Mouse (Mus musculus) limb, embryonic 14.5 days (tissue): ENCODE results near the gene Crebbp. TPM values are rescaled to one million over a fixed set of nuclear protein-coding genes. Genes with fewer than 3 reads are reported as not detected.

ENCODE experiments used
- ATAC-seq: fragments of 200-750 bp; cut with Nextera tagmentation; 2 replicates; pipeline ENCODE4 v1.8.0; 2017; ENCODE audit warnings: low read depth, moderate number of reproducible peaks, moderate TSS enrichment; ENCODE audit not compliant: low FRiP score
- DNase-seq: peaks from one replicate; pipeline ENCODE4 v3.0.0-alpha.2; 2015; ENCODE audit warnings: low spot score
- H3K27ac ChIP-seq: fragments of 300-500 bp; sonication (generic); replicated peaks from 2 replicates; pipeline ENCODE4 v1.5.1; 2014; ENCODE audit warnings: low read depth, mild to moderate bottlenecking, low read length, moderate library complexity, mixed read lengths
- H3K27me3 ChIP-seq: fragments of 300-500 bp; sonication (generic); 2 replicates; pipeline ENCODE4 v1.6.1; 2014; ENCODE audit warnings: low read length, mixed read lengths; ENCODE audit not compliant: control insufficient read depth, insufficient read depth
- H3K36me3 ChIP-seq: fragments of 300-500 bp; sonication (generic); 2 replicates; pipeline ENCODE4 v1.6.1; 2014; ENCODE audit warnings: mild to moderate bottlenecking, low read length, moderate library complexity, mixed read lengths; ENCODE audit not compliant: control insufficient read depth, insufficient read depth
- H3K4me1 ChIP-seq: fragments of 300-500 bp; sonication (generic); 2 replicates; pipeline ENCODE4 v1.6.1; 2014; ENCODE audit warnings: antibody characterized with exemption, low read length, mixed read lengths; ENCODE audit not compliant: control insufficient read depth, insufficient read depth
- H3K4me2 ChIP-seq: fragments of 300-500 bp; sonication (generic); replicated peaks from 2 replicates; pipeline ENCODE4 v1.6.1; 2014; ENCODE audit warnings: low read depth, mild to moderate bottlenecking, low read length, moderate library complexity; ENCODE audit not compliant: severe bottlenecking
- H3K4me3 ChIP-seq: fragments of 300-500 bp; sonication (generic); replicated peaks from 2 replicates; pipeline ENCODE4 v1.5.1; 2014; ENCODE audit warnings: low read length
- H3K9ac ChIP-seq: fragments of 300-500 bp; sonication (generic); 2 replicates; pipeline ENCODE4 v1.6.1; 2014; ENCODE audit warnings: mild to moderate bottlenecking, low read depth, low read length, moderate library complexity; ENCODE audit not compliant: severe bottlenecking
- H3K9me3 ChIP-seq: fragments of 300-500 bp; sonication (generic); 2 replicates; pipeline ENCODE4 v1.6.1; 2016; ENCODE audit warnings: low read length; ENCODE audit not compliant: control insufficient read depth
- POLR2A ChIP-seq: fragments of 200-500 bp; IDR thresholded peaks from 2 replicates; pipeline ENCODE4 v1.8.0; 2012; ENCODE audit warnings: inconsistent platforms, mild to moderate bottlenecking, moderate library complexity, borderline replicate concordance; ENCODE audit not compliant: insufficient read depth, insufficient read length; ENCODE audit errors: extremely low read depth
- WGBS: fragments of 180-500 bp; shearing (Covaris S2); extraction: QIAGEN DNeasy Blood & Tissue Kit; methylation state at CpG from one replicate; pipeline ENCODE4 v1.1.7; 2014; 5-methylcytosine and 5-hydroxymethylcytosine counted together
- polyA plus RNA-seq, 2 experiments: library from polyadenylated mRNA; depleted of rRNA in 1 of 2; stranded (reverse) in 1 of 2; unstranded in 1 of 2; fragments of >200 nt; fragmentation: Nextera tagmentation in 1 of 2; extraction: Ambion mirVana in 1 of 2; gene quantifications; 2 replicates each; pipeline versions ENCODE4 v1.2.1 to v1.2.3; 2012 to 2014

The Crebbp gene
- polyA plus RNA-seq, 2 experiments = 31.3 to 60.5 TPM

- Histone ChIP-seq H3K36me3 (peaks cover 51% of the 10 kb centered on the region), H3K4me2 (no peak overlapping the region), H3K9ac (no peak overlapping the region), H3K27ac (no peak overlapping the region), H3K9me3 (no peaks in the 10 kb centered on the region), H3K4me1 (no peaks in the 10 kb centered on the region), H3K4me3 (no peak overlapping the region), H3K27me3 (no peaks in the 10 kb centered on the region)
- TF ChIP-seq POLR2A = no peak
- 89% methylated on average over 7 of the region's 7 CpGs for WGBS
- no peak for DNase-seq
- no peak for ATAC-seq
Measured at GRCm38 (mm10) chr16:4037690-4038089, 176.1 kb downstream of the Crebbp start.

DNA sequence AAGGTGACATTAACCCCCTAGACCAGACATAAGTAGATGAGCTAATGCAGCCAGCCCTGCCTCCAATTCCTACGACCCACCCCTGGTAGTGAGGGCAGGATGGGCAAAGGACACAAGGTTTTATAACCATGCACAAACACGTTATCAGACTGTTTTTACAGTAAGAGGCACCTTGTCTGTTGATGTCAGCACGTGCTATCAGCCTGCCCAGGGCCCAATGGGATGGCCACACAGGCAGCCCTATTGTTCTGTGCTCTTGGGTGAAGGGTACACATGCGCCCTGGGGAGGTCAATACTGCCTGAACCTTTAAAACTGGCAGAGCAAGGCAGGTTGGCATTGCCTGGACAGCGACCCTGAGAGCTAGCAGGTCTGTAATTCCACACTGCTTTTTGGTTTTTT is 177.0 kb downstream of the Crebbp start, which contains the start of gene Dnase1:
Dnase1 (plus strand) TSS at position 136 of the 400 bp plus-strand sequence.
- Histone ChIP-seq H3K4me2 (no peak within 1 kb of the TSS), H3K9ac (no peak within 1 kb of the TSS), H3K27ac (no peak within 1 kb of the TSS), H3K4me3 (no peak within 1 kb of the TSS), H3K9me3 (no peaks in the 10 kb centered on the region), H3K27me3 (no peaks in the 10 kb centered on the region), H3K36me3 (peaks cover 44% of the 10 kb centered on the region), H3K4me1 (no peaks in the 10 kb centered on the region)
- DNase-seq = no peak
- ATAC-seq = no peak
- WGBS = 93% methylated on average over 5 of the region's 5 CpGs
- TF ChIP-seq POLR2A = no peak

GRCm38 (mm10) chr16:4035575-4035974 is 178.2 kb downstream of the Crebbp start:
- Histone ChIP-seq H3K4me1 (no peaks in the 10 kb centered on the region), H3K9ac (no peak overlapping the region), H3K9me3 (no peaks in the 10 kb centered on the region), H3K36me3 (peaks cover 37% of the 10 kb centered on the region), H3K4me2 (no peak overlapping the region), H3K27me3 (no peaks in the 10 kb centered on the region), H3K27ac (no peak overlapping the region), H3K4me3 (no peak overlapping the region)
- DNase-seq (no peak), ATAC-seq (no peak)
- WGBS = 83% methylated on average over 2 of the region's 2 CpGs
- no peak for TF ChIP-seq POLR2A

GRCm38 (mm10) chr16:4034476-4034875 is 179.3 kb downstream of the Crebbp start:
- 90% methylated on average over 3 of the region's 3 CpGs for WGBS
- Histone ChIP-seq H3K9me3 (no peaks in the 10 kb centered on the region), H3K9ac (no peak overlapping the region), H3K4me3 (no peak overlapping the region), H3K4me1 (no peaks in the 10 kb centered on the region), H3K4me2 (no peak overlapping the region), H3K36me3 (peaks cover 28% of the 10 kb centered on the region), H3K27ac (no peak overlapping the region), H3K27me3 (no peaks in the 10 kb centered on the region)
- TF ChIP-seq POLR2A = no peak
- DNase-seq = no peak
- ATAC-seq = no peak

- Histone ChIP-seq H3K4me2 (no peak overlapping the region), H3K27me3 (no peaks in the 10 kb centered on the region), H3K9ac (no peak overlapping the region), H3K9me3 (no peaks in the 10 kb centered on the region), H3K4me3 (no peak overlapping the region), H3K36me3 (peaks cover 24% of the 10 kb centered on the region), H3K27ac (no peak overlapping the region), H3K4me1 (no peaks in the 10 kb centered on the region)
- 83% methylated on average over 5 of the region's 5 CpGs for WGBS
- TF ChIP-seq POLR2A = no peak
- DNase-seq (no peak), ATAC-seq (no peak)
Measured at GRCm38 (mm10) chr16:4033971-4034370, 179.8 kb downstream of the Crebbp start.

DNA sequence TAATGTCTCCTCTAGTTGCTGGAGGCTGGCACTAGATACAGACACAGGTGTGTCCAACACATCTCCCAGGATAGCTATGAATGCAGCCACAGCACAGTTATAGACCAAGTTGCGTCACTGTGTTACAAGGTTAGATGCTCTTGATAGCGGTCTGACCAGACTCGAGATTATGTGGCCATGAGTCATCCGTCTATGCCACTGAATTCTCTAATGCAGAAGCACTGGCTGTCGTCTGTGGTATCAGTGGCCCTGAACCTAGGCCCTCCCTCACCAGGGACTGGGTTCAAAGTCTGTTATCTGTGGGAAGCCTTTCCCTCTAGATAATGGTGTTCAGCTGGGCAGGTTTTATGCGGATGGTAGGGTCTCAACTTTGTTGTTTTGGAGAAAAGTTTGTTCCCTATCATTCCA is 181.5 kb downstream of the Crebbp start:
- no peaks in the 10 kb centered on the region for H3K27me3 ChIP-seq
- no peak overlapping the region for H3K9ac ChIP-seq
- H3K27ac ChIP-seq = no peak overlapping the region
- no peak overlapping the region for H3K4me3 ChIP-seq
- DNase-seq (no peak), ATAC-seq (no peak)
- no peaks in the 10 kb centered on the region for H3K9me3 ChIP-seq
- 89% methylated on average over 6 of the region's 6 CpGs for WGBS
- no peak overlapping the region for H3K4me2 ChIP-seq
- H3K36me3 ChIP-seq = peaks cover 9% of the 10 kb centered on the region
- no peak for TF ChIP-seq POLR2A
- H3K4me1 ChIP-seq = no peaks in the 10 kb centered on the region
